Mouse (Mus musculus) hindbrain, embryonic 16.5 days (tissue): Measurements from ENCODE around the gene Tuba4a. TPM values are rescaled to one million over a fixed set of nuclear protein-coding genes. Genes with fewer than 3 reads are reported as not detected.

ENCODE experiments used
- ATAC-seq: fragments of 200-750 bp; cut with Nextera tagmentation; 2 replicates; pipeline ENCODE4 v1.8.0; 2017; ENCODE audit warnings: moderate TSS enrichment, moderate library complexity
- H3K27ac ChIP-seq: fragments of 300-500 bp; sonication (generic); 2 replicates; pipeline ENCODE4 v1.5.1; 2014; ENCODE audit warnings: low read depth, mild to moderate bottlenecking, control low read depth, low read length, moderate library complexity
- H3K27me3 ChIP-seq: fragments of 300-500 bp; sonication (generic); replicated peaks from 2 replicates; pipeline ENCODE4 v1.6.1; 2014; ENCODE audit warnings: low read length; ENCODE audit not compliant: control insufficient read depth, insufficient read depth
- H3K36me3 ChIP-seq: fragments of 300-500 bp; sonication (generic); 2 replicates; pipeline ENCODE4 v1.6.1; 2014; ENCODE audit warnings: mild to moderate bottlenecking, low read length, moderate library complexity, mixed read lengths; ENCODE audit not compliant: control insufficient read depth, insufficient read depth
- H3K4me1 ChIP-seq: fragments of 300-500 bp; sonication (generic); 2 replicates; pipeline ENCODE4 v1.6.1; 2014; ENCODE audit warnings: low read depth, low read length; ENCODE audit not compliant: control insufficient read depth, insufficient read depth
- H3K4me2 ChIP-seq: fragments of 300-500 bp; sonication (generic); 2 replicates; pipeline ENCODE4 v1.6.1; 2014; ENCODE audit warnings: mild to moderate bottlenecking, low read length, control low read depth, moderate library complexity
- H3K4me3 ChIP-seq: fragments of 300-500 bp; sonication (generic); 2 replicates; pipeline ENCODE4 v1.5.1; 2014; ENCODE audit warnings: mild to moderate bottlenecking, low read length, control low read depth, moderate library complexity
- H3K9ac ChIP-seq: fragments of 300-500 bp; sonication (generic); 2 replicates; pipeline ENCODE4 v1.6.1; 2014; ENCODE audit warnings: low read depth, mild to moderate bottlenecking, control low read depth, low read length, moderate library complexity
- H3K9me3 ChIP-seq: fragments of 300-500 bp; sonication (generic); 2 replicates; pipeline ENCODE4 v1.6.1; 2014; ENCODE audit warnings: mild to moderate bottlenecking, low read length, moderate library complexity; ENCODE audit not compliant: control insufficient read depth
- WGBS: fragments of 180-500 bp; shearing (Covaris S2); extraction: QIAGEN DNeasy Blood & Tissue Kit; methylation state at CpG from one replicate; pipeline ENCODE4 v1.1.7; 2014; 5-methylcytosine and 5-hydroxymethylcytosine counted together
- microRNA-seq: library from miRNA; unstranded; fragments of <30 nt; microRNA quantifications from one replicate; pipeline ENCODE4, GENCODE M21; 2017
- polyA plus RNA-seq: library from polyadenylated mRNA; unstranded; fragments of >200 nt; fragmentation: Nextera tagmentation; extraction: Ambion mirVana; gene quantifications from 2 replicates; pipeline ENCODE4 v1.2.1, GENCODE M21; 2015

Tuba4a gene
- polyA plus RNA-seq, 1 experiment from 2014 or later = 74.1 TPM

DNA sequence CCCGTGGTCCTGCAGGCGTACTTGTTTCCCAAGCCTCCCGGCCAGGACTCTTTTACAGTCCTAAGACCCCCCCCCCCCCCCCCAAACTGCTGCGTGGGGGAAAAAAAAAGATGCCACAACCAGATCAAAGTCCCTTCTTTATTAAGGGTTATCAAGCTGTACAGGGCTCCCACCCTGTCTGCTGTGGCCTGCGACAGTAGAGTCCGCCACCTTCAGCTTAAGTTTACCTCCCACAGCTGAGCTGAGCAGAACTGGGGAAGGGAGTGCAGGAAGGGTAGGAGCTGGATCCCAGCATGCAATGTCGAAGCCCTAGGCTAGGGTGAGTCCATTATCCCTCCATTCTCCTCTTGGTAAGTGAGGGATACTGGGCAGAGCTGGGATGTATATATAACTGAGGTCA lies 38.9 kb downstream of the Tuba4a start:
- Histone ChIP-seq H3K27me3 (no peaks in the 10 kb centered on the region), H3K36me3 (peaks cover 35% of the 10 kb centered on the region), H3K9me3 (no peaks in the 10 kb centered on the region), H3K4me1 (peaks cover 22% of the 10 kb centered on the region), H3K4me3 (peak overlapping the region; percentile 61; the same call in 1 of the 2 replicates), H3K9ac (no peak overlapping the region), H3K4me2 (peak overlapping the region; percentile 91), H3K27ac (peak overlapping the region; percentile 41; the same call in 1 of the 2 replicates)
- 30% methylated on average over 7 of the region's 7 CpGs for WGBS
- ATAC-seq = no peak

- under 1% methylated on average over 31 of the region's 31 CpGs for WGBS
- Histone ChIP-seq H3K36me3 (peaks cover 34% of the 10 kb centered on the region), H3K27ac (peak within 1 kb of the TSS; percentile 60)
Measured at GRCm38 (mm10) chr1:75180105-75180590, 39.5 kb downstream of the Tuba4a start, which contains the start of gene Abcb6. Abcb6 (minus strand) TSS chr1:75180392.

DNA sequence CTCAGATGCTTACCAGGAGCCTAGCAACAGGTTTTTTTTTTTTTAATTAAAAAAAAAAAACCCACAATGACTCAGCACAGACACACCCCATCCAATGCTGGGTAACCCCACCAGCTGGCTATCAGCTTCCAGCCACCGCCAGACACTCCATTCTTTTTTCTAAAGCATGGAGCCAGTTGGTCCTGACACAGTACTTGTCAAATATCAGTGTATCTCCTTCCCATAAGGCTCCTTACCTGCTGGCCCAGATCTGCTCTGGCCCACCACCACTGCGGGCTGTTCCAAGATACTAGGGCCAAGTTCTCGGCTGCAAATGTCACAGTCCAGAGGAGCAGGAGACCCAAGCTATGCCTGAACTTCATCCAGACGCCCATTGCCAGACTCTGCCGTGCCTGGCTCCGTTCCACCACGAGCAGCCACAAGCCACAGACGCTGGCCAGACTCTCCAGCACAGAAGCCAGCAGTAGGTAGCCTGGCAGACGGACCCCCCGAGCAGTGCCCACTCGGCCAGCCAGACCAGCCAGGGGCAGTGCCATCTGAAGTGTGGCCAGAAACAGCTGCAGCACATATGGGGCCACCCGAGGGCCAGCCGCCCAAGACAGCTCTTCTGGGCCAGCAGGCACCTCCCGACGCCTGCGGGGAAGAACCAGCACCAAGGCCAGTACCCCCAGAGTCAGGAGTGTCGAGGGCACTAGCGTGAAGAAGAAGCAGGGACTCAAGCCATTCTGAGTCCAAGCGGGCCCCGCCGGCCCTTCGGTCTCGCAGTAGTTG lies 40.1 kb downstream of the Tuba4a start:
- peak overlapping the region; percentile 70 for H3K9ac ChIP-seq
- peaks cover 22% of the 10 kb centered on the region for H3K4me1 ChIP-seq
- 3% methylated on average over 23 of the region's 23 CpGs for WGBS
- peak overlapping the region; percentile 60 for H3K27ac ChIP-seq
- peak overlapping the region; percentile 91 for H3K4me2 ChIP-seq
- peak overlapping the region; percentile 61 for H3K4me3 ChIP-seq
- H3K27me3 ChIP-seq = no peaks in the 10 kb centered on the region
- no peaks in the 10 kb centered on the region for H3K9me3 ChIP-seq
- peaks cover 31% of the 10 kb centered on the region for H3K36me3 ChIP-seq
- peak; percentile 71 for ATAC-seq

More at GRCm38 (mm10) chr1:75180105-75180590, 39.5 kb downstream of the Tuba4a start, which contains the start of gene Abcb6:
- no peaks in the 10 kb centered on the region for H3K9me3 ChIP-seq
- H3K4me1 ChIP-seq = peaks cover 22% of the 10 kb centered on the region
- H3K4me3 ChIP-seq = peak within 1 kb of the TSS; percentile 61
- H3K4me2 ChIP-seq = peak within 1 kb of the TSS; percentile 91
- H3K27me3 ChIP-seq = no peaks in the 10 kb centered on the region
- peak; percentile 92 for ATAC-seq
- H3K9ac ChIP-seq = peak within 1 kb of the TSS; percentile 70

DNA sequence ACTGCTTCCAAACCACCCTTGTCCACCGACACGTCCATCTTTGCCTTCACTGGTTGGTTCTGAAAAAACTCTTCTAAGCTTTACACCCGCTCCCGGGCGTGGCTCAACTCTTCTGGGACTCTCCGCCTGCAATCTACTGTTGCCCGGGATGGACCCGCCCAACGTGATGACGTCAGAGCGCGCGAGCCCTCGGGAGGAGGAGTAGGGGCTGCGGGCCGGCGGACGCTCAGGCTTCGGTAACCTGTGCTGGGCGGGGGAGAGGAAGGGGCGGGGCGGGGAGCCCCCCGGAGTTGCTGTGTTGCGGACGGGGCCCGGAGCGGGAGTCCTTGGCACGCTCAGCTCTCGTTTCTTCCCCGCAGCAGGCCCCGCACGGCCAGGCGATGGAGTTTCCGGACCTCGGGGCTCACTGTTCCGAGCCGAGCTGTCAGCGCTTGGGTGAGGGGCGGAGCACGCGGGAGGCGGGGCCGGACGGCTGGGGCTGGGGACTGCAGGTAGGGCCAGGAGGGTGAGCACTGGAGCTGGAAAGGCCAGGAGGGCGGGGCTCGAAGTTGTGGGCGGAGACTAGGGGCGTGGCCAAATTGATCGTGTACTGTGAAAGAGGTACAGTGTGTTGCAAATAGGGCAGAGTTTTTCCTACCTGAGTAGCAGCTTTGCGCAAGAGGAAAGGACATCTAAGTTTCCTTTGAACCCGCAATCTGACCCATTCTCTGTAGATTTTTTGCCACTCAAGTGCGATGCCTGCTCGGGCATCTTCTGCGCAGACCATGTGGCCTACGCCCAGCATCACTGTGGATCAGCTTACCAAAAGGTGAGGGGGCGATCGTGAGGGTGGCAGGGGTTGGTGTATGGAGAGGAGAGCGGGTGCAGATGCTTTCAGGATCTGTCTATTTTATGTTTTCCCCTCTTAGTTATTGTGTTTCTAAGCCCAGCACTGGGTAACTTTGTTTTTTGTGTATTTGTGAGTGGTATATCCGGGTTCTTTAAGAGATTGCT lies 50.9 kb downstream of the Tuba4a start, which contains the start of gene Zfand2b:
Gene Zfand2b (plus strand): TSS at position 175 of the 993 bp plus-strand sequence.
- 1% methylated on average over 59 of the region's 59 CpGs for WGBS
- Histone ChIP-seq H3K27me3 (no peaks in the 10 kb centered on the region), H3K4me2 (peak within 1 kb of the TSS; percentile 84), H3K9ac (peak within 1 kb of the TSS; percentile 84), H3K27ac (peak within 1 kb of the TSS; percentile 92), H3K4me3 (peak within 1 kb of the TSS; percentile 77), H3K36me3 (peaks cover 23% of the 10 kb centered on the region), H3K4me1 (peaks cover 15% of the 10 kb centered on the region), H3K9me3 (no peaks in the 10 kb centered on the region)
- peak; percentile 97 for ATAC-seq

GRCm38 (mm10) chr1:75168093-75168471 lies 51.6 kb downstream of the Tuba4a start:
- 7% methylated on average over 7 of the region's 7 CpGs for WGBS
- H3K4me3 ChIP-seq = peak overlapping the region; percentile 77
- H3K27ac ChIP-seq = peak overlapping the region; percentile 92
- peak; percentile 60 for ATAC-seq
- peaks cover 15% of the 10 kb centered on the region for H3K4me1 ChIP-seq
- H3K27me3 ChIP-seq = no peaks in the 10 kb centered on the region
- peak overlapping the region; percentile 84 for H3K4me2 ChIP-seq
- H3K9me3 ChIP-seq = no peaks in the 10 kb centered on the region
- H3K36me3 ChIP-seq = peaks cover 22% of the 10 kb centered on the region
- peak overlapping the region; percentile 84 for H3K9ac ChIP-seq

Small RNA genes lying within 50 kb of the gene (microRNA-seq; reads per million reads assigned to microRNA genes)
- gene Gm27943 = not detected

Other genes with a start within 250 kb of the Tuba4a start
- gene Nhej1, start 94.7 kb downstream of the Tuba4a start, polyA plus RNA-seq = 6.6 and 7.2 TPM in 2 replicates
- not detected in 2 replicates for gene Slc23a3, start 86.0 kb downstream of the Tuba4a start, polyA plus RNA-seq
- 42.3 and 51.7 TPM in 2 replicates for gene Cnppd1, start 77.2 kb downstream of the Tuba4a start, polyA plus RNA-seq
- gene Retreg2, start 77.1 kb downstream of the Tuba4a start, polyA plus RNA-seq = 139 and 144 TPM in 2 replicates
- 39.9 and 43.4 TPM in 2 replicates for gene Zfand2b, start 51.2 kb downstream of the Tuba4a start, polyA plus RNA-seq
- gene Abcb6, start 39.5 kb downstream of the Tuba4a start, polyA plus RNA-seq = 53.9 and 57.6 TPM in 2 replicates
- 26.9 and 27.8 TPM in 2 replicates for gene Ankzf1, start 27.7 kb downstream of the Tuba4a start, polyA plus RNA-seq
- 62.1 and 70.5 TPM in 2 replicates for gene Atg9a, start 27.7 kb downstream of the Tuba4a start, polyA plus RNA-seq
- 20.1 and 21.1 TPM in 2 replicates for gene Glb1l, start 9.1 kb downstream of the Tuba4a start, polyA plus RNA-seq
- gene Stk16, start 9.0 kb downstream of the Tuba4a start, polyA plus RNA-seq = 144 and 145 TPM in 2 replicates
- gene A630095N17Rik, start 12.2 kb upstream of the Tuba4a start, polyA plus RNA-seq = 0.26 TPM in 1 of 2 replicates, not detected in the other
- gene Dnajb2, start 16.5 kb upstream of the Tuba4a start, polyA plus RNA-seq = 86.3 and 98.0 TPM in 2 replicates
- 36.9 and 40.6 TPM in 2 replicates for gene Ptprn, start 44.6 kb upstream of the Tuba4a start, polyA plus RNA-seq
- 251 and 327 TPM in 2 replicates for gene Resp18, start 58.5 kb upstream of the Tuba4a start, polyA plus RNA-seq
- gene Dnpep, start 98.1 kb upstream of the Tuba4a start, polyA plus RNA-seq = 149 and 150 TPM in 2 replicates
- gene Des, start 140.5 kb upstream of the Tuba4a start, polyA plus RNA-seq = 1.7 and 10.9 TPM in 2 replicates
- gene Speg, start 155.4 kb upstream of the Tuba4a start, polyA plus RNA-seq = 20.3 and 20.4 TPM in 2 replicates
- 77.8 and 78.4 TPM in 2 replicates for gene Gmppa, start 216.1 kb upstream of the Tuba4a start, polyA plus RNA-seq
- gene Asic4, start 230.6 kb upstream of the Tuba4a start, polyA plus RNA-seq = 20.3 and 21.6 TPM in 2 replicates